Mouse (Mus musculus) embryonic facial prominence, embryonic 14.5 days (tissue): Measurements from ENCODE around the gene Fdxr. TPM values are rescaled to one million over a fixed set of nuclear protein-coding genes. Genes with fewer than 3 reads are reported as not detected.

Experiments
- microRNA-seq: library from miRNA; unstranded; fragments of <30 nt; microRNA quantifications from one replicate; pipeline ENCODE4, GENCODE M21; 2016; ENCODE audit warnings: borderline number of aligned reads
- polyA plus RNA-seq: library from polyadenylated mRNA; unstranded; fragments of >200 nt; fragmentation: Nextera tagmentation; extraction: Ambion mirVana; gene quantifications from 2 replicates; pipeline ENCODE4 v1.2.1, GENCODE M21; 2014

Gene Fdxr
- polyA plus RNA-seq, 1 experiment from 2014 or later, result 10.4 TPM

Small RNA genes lying within 50 kb of the gene (microRNA-seq; reads per million reads assigned to microRNA genes)
- gene Gm25837, result not detected

Other genes with a start within 250 kb of the Fdxr start
- gene Cd300ld5, start 239.3 kb downstream of the Fdxr start, polyA plus RNA-seq, result not detected in 2 replicates
- not detected in 2 replicates for gene Cd300ld3, start 228.6 kb downstream of the Fdxr start, polyA plus RNA-seq
- gene Cd300e, start 214.9 kb downstream of the Fdxr start, polyA plus RNA-seq, result 0.10 TPM in 1 of 2 replicates, not detected in the other
- 1.6 and 2.9 TPM in 2 replicates for gene Rab37, start 185.6 kb downstream of the Fdxr start, polyA plus RNA-seq
- 0.14 and 0.56 TPM in 2 replicates for gene Cd300lf, start 143.1 kb downstream of the Fdxr start, polyA plus RNA-seq
- gene Slc9a3r1, start 113.7 kb downstream of the Fdxr start, polyA plus RNA-seq, result 40.6 and 43.5 TPM in 2 replicates
- gene Tmem104, start 89.6 kb downstream of the Fdxr start, polyA plus RNA-seq, result 12.5 and 14.9 TPM in 2 replicates
- gene Nat9, start 89.2 kb downstream of the Fdxr start, polyA plus RNA-seq, result 20.0 and 23.3 TPM in 2 replicates
- gene Grin2c, start 9.8 kb downstream of the Fdxr start, polyA plus RNA-seq, result not detected in 2 replicates
- 0.24 and 0.52 TPM in 2 replicates for gene Fads6, start 20.6 kb upstream of the Fdxr start, polyA plus RNA-seq
- not detected in 2 replicates for gene Otop2, start 30.1 kb upstream of the Fdxr start, polyA plus RNA-seq
- not detected in 2 replicates for gene Ush1g, start 45.0 kb upstream of the Fdxr start, polyA plus RNA-seq
- 0.21 TPM in 1 of 2 replicates, not detected in the other for gene Otop3, start 57.7 kb upstream of the Fdxr start, polyA plus RNA-seq
- gene Hid1, start 90.7 kb upstream of the Fdxr start, polyA plus RNA-seq, result 10.3 and 10.5 TPM in 2 replicates
- 11.7 and 12.3 TPM in 2 replicates for gene Cdr2l, start 104.9 kb upstream of the Fdxr start, polyA plus RNA-seq
- gene Mrpl58, start 126.7 kb upstream of the Fdxr start, polyA plus RNA-seq, result 175 and 185 TPM in 2 replicates
- 841 and 943 TPM in 2 replicates for gene Atp5h, start 142.9 kb upstream of the Fdxr start, polyA plus RNA-seq
- 21.8 and 22.6 TPM in 2 replicates for gene Kctd2, start 143.1 kb upstream of the Fdxr start, polyA plus RNA-seq
- 0.11 TPM in 1 of 2 replicates, not detected in the other for gene Trim80, start 163.5 kb upstream of the Fdxr start, polyA plus RNA-seq
- gene Slc16a5, start 185.4 kb upstream of the Fdxr start, polyA plus RNA-seq, result 0.15 and 0.18 TPM in 2 replicates
- 7.6 TPM in 2 replicates for gene Armc7, start 198.6 kb upstream of the Fdxr start, polyA plus RNA-seq
- gene Nt5c, start 214.8 kb upstream of the Fdxr start, polyA plus RNA-seq, result 70.9 and 74.8 TPM in 2 replicates
- 576 and 619 TPM in 2 replicates for gene Jpt1, start 237.3 kb upstream of the Fdxr start, polyA plus RNA-seq